Mouse (Mus musculus) adrenal gland, postnatal 25 days (tissue): ENCODE data around the gene BC035044. TPM values are rescaled to one million over a fixed set of nuclear protein-coding genes. Genes with fewer than 3 reads are reported as not detected.
"Not testable (repeated sequence)": the region's sequence is repeated elsewhere in the genome, so short reads cannot be mapped to it uniquely, and the experiment has no call there.

Experiments
- DNase-seq: peaks from one replicate; pipeline ENCODE4 v3.0.0; 2021; ENCODE audit warnings: mixed read lengths
- total RNA-seq: library from RNA; stranded (reverse); gene quantifications from 2 replicates; pipeline ENCODE4 v1.2.3, GENCODE M21; 2021

The BC035044 gene
- total RNA-seq, 1 experiment from 2014 or later: 0.18 TPM

DNA sequence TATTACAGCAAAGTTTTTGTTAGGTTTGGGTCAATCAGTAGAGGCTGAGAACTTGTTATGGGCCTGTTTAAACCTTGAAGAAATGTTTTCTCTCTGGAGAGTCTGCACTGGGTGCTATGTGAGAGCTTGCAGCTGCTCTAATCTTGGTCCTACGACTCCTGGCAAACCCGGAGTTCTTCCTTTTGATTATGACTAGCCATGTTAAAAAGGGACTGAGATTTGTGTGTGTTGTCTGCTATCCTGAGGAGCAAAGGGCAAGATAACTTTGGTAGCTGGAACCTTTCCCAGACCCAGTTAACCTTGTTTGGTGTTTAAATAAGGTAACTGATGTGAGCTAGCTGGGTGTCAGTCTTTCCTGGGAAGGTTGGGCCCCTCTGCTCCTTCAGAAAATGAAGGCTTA, 40.3 kb downstream of the BC035044 start:
- DNase-seq: no peak

DNA sequence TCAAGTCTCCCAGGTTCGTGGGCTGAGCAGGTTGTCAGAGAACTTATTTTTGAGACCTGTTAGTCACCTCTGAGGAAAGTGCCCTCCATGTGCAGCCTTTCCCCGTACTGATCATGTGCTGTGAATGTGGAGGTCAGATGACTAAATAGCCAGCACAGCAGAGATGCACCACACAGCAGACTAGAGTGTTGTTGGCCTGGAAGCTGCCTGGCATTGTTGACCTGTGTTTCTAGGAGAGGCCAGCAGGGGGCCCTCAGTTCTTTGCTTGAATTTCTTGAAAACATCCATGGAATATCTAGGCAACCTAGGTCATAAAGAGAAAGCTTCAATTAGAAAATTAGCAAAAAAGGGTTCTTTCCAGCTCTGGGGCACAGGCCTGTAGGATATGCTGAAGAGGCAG, 41.0 kb downstream of the BC035044 start:
- peak; percentile 47 for DNase-seq

DNA sequence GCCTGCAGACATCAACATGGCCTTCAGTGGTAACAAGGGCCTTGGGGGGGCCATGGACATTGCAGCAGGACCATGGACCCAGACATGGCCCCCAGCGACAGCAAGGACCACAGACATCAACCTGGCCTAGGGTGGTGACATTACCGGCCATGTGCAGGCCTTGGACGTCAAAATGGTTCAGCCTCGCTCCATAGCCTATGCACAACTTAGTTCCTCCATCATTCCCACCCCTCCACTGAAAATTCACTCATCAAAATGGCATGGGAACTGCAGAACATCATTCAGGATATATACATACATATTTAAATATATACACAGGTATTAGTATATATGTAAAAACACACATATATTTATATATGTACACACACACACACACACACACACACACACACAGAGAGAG, 43.5 kb downstream of the BC035044 start:
- no peak for DNase-seq

DNA sequence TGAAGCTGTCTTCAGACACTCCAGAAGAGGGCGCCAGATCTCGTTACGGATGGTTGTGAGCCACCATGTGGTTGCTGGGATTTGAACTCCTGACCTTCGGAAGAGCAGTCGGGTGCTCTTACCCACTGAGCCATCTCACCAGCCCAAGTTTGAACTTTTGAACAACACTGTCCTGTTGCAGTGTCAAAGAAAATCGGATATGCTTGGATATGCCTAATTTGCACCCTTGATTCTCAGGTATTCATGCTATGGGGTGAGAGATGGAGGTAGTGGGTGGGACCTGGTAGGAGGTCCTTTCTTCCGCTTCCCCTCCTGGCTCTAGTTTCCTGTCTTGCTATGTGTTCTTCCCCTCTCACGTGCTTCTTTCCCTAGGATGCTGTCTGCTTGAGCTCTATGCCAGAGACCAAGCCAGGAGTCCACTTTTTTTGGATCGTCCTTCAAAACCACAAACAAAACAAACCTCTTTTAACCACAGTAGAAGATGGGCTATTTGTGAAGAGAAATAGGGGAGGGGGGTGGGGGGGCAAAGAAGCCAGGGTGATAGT, 44.9 kb downstream of the BC035044 start:
- DNase-seq: no peak

DNA sequence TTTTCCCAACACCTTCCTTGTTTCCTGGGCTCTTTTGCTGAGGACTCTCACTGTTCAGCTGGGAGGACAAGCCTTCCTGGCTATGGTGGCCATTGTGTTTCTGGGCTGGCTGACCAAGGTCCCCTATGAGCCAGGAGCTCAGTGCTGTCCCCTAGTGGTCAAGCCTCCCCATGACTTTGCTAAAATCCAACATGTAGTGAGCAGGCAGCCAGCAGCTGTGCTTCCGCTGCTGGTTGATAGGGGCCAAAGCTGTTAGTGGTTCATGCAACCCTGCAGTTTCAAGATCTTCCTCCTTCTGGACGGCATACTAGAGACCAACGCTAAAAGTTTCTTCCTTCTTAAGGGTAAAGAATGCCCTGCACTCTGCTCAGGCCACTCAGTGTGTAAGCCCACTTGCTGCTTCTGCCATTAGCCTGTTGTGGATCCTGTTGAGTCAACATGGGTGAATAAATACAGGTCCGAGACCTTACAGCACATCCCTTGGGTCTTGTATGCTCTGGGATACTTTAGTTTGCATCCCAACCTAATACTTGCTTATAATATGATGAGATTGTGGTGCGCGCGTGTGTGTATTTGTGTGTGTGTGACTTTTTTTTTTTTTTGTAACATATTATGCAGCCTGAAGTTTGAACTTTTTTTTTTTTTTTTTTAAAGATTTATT, 45.5 kb downstream of the BC035044 start:
- DNase-seq: peak; percentile 83

DNA sequence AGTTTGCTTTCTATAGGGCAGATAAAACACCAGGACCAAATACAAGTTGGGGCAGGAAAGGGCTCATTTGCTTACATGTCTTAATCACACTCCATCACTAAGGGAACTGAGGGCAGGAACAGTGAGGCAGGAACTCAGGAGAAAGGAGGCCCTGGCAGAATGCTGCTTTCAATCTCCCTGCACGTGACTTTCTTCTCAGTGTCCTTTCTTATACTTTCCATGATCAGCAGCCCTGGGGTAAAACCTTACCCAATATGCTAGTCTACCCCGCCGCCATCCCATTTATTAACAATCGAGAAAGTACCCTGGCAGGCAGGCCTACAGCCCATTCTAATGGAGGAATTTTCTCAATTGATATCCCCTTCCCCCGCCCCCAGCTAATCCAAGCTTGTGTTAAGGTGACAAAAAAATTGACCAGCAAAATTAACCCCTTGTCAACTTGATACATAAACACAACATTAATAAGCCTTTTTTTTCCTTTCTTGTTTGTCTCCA, 46.3 kb downstream of the BC035044 start:
- no peak for DNase-seq

DNA sequence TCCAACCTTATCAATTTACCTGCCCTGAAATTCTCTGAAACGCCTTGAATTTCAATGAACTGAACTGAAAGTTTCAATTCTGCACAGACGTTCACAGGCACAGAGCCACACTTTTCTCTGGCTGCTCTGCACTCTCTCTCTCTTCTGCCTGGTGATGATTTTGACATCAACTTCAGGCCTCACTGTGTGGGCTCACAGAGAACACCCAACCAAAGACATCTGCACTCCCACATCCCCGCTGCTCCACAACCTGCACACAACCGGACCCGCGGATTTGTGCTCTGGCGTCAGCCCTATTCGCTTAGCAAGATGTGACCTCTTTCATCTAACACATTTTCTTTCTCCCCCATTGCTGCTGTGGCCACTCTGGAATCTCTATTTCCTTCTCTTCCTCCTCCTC, 46.8 kb downstream of the BC035044 start:
- DNase-seq: no peak

DNA sequence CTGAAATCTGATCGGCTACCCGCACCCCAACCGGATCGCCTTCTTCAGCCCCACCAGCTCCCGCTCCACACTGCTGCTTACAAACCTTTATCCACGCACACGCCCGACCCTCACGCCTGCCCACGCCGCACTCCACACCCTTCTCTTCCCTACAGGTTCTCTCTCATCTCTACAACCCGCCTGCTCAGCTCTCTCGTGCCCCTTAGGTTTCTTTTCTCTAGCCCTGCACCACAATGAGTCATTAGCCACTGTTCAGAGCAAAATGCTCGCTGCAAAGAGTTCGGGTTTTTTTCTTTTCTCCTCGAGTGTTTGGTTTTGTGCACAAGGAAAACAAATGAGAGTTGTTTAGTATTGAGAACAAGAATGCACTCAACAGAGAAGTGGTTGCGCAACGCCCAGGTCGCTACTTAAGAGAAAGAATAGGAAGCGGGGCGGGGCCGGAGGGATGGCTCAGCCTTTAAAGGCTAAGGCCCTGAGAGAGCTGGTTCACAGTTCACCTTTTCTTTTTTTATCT, 47.4 kb downstream of the BC035044 start:
- DNase-seq: peak; percentile 71

DNA sequence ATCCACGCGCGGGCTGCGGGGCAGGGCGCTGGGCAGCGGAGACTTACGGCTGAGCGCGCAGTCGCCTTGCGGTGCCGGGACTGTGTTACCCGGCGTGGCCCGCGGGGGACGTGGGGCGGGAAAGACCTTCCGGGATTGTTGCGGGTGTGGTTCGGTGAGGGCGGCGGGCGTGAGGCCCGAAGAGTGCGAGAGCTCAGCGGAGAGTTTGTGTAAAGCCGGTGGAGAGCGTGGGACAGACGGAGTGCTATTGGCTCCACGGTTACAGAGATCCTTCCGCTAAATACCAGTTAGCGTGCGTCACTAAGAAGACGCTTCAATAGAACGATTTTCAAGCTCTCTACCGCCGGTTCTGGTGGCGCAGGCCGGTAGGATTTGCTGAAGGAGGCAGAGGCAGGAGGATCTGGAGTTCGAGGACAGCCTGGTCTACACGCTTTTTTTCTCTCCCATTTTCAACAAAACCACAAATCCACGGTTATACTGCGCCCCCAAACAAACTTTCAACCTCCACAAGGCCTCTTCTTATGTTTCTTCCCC, 47.9 kb downstream of the BC035044 start:
- DNase-seq: peak; percentile 81

DNA sequence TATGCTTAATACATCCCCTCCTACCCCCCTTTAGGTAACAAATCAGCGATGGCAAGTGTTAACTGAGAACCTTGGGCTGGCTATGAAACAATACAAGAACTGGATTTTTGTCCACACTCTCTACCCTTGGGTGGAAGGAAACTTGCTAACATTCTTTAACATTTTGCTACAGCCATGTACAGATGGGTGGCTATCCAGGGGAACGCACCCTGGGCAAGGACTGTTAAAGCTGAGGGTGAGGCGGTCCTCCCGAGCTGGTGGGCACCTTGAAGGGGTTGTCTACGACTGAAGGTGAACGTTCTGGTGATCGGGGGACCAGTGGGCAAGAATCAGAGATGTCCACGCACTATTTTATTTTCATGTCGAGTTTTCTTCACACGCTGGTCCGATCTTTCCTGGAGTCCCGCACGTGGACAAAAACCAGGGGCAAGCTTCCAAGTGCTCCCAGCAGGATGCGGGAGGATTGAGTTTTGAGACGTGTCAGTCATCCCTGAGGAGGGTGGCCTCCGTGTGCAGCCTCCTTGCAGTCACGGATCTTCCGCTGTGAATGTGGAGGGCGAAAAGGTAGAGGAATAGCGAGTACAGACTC, 48.5 kb downstream of the BC035044 start:
- no peak for DNase-seq

DNA sequence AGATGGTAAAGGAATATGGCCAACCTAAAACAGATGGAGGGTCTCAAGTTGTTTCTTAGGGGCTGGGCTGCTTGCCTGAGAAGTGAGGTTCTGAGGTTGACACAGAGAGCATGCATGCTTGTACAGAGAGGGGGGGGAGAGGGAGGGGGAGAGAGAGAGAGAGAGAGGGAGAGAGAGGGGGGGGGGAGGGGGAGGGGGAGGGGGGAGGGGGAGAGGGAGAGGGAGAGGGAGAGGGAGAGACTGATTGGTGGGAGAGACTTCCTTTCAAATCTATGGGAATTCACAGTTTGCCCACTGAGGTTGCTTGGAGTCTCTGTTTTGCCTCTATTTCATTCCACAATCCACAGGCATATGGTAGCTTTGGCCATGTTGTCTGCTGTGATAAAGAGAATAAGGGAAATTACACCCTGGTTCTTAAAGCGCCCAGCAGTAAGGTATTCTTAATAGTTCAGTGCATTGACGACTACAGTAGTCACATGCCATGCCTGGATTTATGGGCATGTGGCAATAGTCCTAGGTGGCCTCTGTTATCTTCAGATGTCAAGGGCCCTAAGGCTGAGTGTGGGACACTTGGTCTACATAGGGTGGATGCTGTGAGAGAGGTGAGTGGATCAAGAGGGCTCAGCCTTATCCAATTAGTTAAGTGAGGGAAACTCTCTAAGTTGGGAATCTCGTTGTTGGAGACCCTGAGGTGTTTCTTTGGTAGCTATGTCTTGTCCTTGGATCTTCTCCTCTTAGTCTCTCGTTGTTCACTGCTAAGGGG, 49.4 kb downstream of the BC035044 start:
- no peak for DNase-seq

DNA sequence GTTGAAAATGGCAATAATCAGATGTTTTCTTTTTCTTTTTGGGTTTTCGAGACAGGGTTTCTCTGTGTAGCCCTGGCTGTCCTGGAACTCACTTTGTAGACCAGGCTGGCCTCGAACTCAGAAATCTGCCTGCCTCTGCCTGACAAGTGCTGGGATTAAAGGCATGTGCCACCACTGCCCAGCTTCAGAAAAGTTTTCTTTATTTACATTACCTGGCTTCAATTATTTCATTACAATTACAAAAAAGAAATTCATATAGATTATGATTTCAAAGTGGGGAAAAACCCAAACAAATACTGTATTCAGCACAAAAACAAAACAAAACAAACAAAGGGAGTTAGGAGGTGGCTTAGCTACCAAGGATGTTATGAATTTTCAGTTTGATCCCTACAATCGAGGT, 50.3 kb downstream of the BC035044 start:
- DNase-seq: not testable (repeated sequence)

DNA sequence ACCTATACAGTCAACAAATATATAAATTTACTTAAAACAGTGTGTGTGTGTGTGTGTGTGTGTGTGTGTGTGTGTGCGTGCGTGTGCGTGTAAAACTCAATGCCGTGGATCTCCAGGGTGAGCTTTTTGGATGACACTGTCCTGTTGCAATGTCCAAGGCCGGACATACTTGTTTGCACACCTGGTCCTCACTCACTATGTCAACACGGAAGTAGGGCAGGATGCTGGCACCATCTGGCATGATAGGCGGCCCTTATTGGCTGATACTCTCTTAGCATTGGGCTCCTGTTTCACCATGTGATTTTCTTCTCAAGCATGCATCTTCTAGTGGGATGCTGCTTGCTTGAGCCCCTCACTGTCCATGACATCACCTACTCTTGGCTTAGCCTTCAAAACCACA, 51.0 kb downstream of the BC035044 start:
- DNase-seq: no peak

DNA sequence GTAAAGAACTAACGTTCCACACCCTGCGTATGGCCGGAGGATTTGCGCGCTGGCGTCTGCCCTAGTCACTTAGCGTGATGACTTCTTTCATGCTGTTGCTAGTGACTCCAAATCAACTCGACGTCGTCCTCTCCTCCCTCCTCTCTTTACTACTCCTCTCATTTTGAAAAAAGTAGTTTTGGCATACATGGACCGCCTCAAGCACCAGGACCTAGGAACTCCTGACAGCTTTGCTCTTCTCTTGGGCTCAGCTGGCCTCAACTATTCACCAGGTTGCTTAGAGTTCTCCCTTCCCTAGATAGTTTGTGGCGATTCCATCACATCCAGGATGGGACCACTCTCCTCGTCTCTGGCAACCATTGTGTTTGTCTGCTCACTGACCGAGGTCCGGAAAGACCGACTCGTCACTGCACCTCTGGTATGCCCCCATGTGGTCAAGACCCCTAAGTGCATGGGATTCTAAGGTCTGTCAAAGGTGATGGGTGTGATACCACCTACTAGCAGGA, 51.6 kb downstream of the BC035044 start:
- peak; percentile 69 for DNase-seq

DNA sequence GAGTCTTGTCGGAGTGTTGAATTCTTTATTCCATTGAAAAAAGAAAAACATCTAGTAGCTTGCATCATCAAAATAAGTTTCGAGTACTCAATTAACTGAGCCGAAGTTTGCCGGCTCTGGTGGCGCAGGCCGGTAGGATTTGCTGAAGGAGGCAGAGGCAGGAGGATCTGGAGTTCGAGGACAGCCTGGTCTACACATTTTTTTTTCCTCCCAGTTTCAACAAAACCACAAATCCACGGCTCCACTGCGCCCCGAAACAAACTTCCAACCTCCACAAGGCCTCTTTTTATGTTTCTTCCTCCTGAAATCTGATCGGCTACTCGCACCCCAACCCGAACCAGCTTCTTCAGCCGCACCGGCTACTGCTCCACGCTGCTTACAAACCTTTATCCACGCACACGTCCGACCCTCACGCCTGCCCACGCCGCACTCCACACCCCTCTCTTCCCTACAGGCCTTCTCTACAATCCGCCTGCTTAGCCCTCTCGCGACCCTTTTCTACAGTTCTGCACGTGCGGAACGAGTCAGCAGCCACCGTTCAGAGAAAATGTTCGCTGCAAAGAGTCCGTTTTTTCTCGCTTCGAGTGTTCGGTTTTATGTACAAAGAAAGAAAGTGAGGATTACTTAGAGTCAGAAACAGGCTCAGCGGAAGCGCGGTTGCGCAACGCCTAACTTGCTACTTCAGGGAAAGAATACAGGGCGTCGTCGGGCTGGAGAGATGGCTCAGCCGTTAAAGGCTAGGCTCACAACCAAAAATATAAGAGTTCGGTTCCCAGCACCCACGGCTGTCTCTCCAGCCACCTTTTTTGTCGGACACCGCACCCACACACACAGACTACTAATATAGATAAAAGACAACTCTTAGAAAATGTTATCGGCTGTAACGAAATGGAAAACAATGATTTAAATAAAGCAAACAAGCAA, 52.3 kb downstream of the BC035044 start:
- peak; percentile 77 for DNase-seq

DNA sequence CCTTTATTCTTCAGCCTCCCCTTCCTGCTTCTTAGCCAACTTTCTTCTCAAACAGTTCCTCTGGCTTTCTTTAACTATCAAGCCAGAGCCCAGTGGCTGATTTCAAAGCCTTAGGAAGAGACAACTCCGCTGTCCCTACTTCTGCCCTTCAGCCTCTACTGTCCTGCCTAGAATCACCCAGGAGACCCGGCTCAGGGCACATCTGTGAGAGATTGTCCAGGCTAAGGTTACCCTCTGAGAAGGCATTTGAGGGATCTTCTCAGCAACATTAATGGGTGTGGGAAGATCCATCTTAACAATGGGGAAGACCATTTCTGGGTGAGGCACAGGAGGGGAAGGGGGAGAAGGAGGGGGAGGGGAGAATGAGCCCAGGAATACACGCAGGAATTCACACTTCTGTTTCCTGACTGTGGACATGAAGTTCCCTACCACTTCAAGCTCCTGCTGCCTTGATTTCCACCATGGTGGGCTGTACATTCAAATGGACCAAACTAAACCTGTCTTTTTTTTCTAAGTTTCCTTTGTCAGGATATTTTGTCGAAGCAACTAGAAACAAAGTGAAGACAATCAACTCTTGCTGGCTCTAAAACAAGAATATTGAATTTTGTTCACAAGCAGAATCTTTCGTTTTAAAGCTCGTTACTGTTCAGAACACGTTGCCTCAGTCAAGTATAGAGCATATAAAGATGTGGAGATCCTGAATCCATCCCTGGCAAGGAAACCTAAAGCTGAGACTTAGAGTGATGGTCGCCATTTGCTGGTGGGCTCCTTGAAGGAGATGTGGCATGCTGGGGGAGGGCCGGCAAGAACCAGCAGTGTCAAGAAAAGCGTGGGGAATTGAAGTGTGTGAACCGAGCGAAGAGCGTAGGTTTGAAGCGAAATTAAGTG, 53.2 kb downstream of the BC035044 start:
- DNase-seq: no peak

DNA sequence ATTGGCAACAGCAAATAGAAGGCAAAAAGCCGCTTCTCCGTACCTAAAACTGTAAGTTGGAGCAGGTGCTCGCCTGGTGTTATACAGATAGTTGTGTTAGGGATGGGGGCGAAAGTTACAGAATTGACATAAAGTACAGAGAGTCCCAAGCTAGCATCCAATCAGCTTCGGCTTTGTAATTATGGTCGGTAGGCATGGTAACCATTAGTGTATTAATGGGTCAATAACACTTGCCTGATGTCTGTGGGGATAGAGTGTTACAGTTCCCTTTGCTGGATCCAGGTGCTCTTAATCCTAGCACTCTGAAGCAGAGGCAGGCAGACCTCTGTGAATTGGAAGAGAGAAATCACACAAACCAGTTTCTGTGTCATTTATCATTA, 54.0 kb downstream of the BC035044 start:
- DNase-seq: no peak

DNA sequence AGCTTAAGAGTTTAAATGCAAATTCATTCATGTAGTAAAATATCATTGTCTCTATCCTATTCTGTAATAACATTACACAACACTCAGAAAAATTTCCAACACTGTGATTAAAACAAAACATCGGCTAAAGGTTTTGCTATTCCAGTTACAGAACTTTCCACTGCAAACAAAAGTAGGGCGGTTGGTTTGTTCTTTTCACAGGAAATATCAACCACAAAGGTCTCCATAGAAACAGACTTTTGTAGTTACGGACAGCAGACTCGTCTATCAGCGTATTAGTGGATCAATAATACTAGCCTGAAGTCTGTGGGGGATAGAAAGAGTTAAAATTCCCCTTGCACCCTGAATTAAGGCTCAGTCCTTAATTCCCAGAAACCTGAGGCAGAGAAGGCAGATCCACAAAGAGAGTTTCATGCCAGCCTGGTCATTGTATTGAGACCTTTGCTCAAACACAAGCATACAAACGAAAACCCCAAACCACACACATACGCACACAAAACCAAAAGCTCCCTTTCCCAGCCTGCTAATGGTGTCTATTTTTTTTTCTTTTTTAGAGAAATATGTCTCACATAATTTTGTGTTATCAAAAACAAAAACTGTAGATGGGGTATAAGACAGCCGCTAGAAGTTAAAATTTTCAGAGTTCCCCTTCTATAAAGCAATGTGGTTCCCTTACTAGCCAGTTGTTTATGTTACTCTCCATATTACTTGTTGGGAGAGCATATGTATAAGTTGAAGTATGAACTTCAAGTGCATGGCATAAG, 54.6 kb downstream of the BC035044 start:
- DNase-seq: no peak

DNA sequence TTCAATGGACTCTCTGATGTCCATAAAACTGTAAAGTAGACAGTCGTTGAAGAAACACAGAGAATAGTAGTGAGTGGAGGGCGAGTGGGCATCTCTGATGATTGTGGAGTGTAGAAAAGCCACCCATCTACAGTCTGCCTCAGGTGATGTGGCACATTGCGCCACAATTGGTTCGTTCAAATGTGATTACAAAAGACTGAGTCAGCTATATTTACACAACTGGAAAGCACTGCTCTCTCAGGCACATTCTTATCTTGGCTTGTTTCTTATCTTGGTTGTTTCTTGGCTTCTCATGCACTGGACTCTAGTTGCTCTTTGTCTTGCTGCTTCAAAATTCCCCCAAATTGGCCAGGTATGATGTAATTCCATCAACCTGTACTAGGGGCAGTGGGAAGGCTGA, 55.4 kb downstream of the BC035044 start:
- DNase-seq: no peak
